Mouse (Mus musculus) intestine, embryonic 15.5 days (tissue): ENCODE results near the gene Agap1. TPM values are rescaled to one million over a fixed set of nuclear protein-coding genes. Genes with fewer than 3 reads are reported as not detected.

Experiments used
- ATAC-seq: fragments of 200-750 bp; cut with Nextera tagmentation; 2 replicates; pipeline ENCODE4 v1.8.0; 2017; ENCODE audit warnings: moderate TSS enrichment, moderate library complexity
- H3K27ac ChIP-seq: fragments of 300-500 bp; sonication (generic); 2 replicates; pipeline ENCODE4 v1.5.1; 2015; ENCODE audit warnings: mild to moderate bottlenecking, inconsistent platforms
- H3K27me3 ChIP-seq: fragments of 300-500 bp; sonication (generic); replicated peaks from 2 replicates; pipeline ENCODE4 v1.6.1; 2015; ENCODE audit warnings: inconsistent platforms
- H3K36me3 ChIP-seq: fragments of 300-500 bp; sonication (generic); 2 replicates; pipeline ENCODE4 v1.6.1; 2015; ENCODE audit warnings: inconsistent platforms
- H3K4me1 ChIP-seq: fragments of 300-500 bp; sonication (generic); replicated peaks from 2 replicates; pipeline ENCODE4 v1.6.1; 2015; ENCODE audit warnings: inconsistent platforms
- H3K4me2 ChIP-seq: fragments of 300-500 bp; sonication (generic); replicated peaks from 2 replicates; pipeline ENCODE4 v1.6.1; 2015; ENCODE audit warnings: mild to moderate bottlenecking, inconsistent platforms
- H3K4me3 ChIP-seq: fragments of 300-500 bp; sonication (generic); replicated peaks from 2 replicates; pipeline ENCODE4 v1.5.1; 2015; ENCODE audit warnings: inconsistent platforms
- H3K9ac ChIP-seq: fragments of 300-500 bp; sonication (generic); 2 replicates; pipeline ENCODE4 v1.6.1; 2015; ENCODE audit warnings: inconsistent platforms
- H3K9me3 ChIP-seq: fragments of 300-500 bp; sonication (generic); 2 replicates; pipeline ENCODE4 v1.6.1; 2016; ENCODE audit warnings: inconsistent platforms
- WGBS: fragments of 180-500 bp; shearing (Covaris S2); methylation state at CpG from one replicate; pipeline ENCODE4 v1.1.7; 2015; 5-methylcytosine and 5-hydroxymethylcytosine counted together
- polyA plus RNA-seq: library from polyadenylated mRNA; unstranded; fragments of >200 nt; fragmentation: Nextera tagmentation; extraction: Ambion mirVana; gene quantifications from 2 replicates; pipeline ENCODE4 v1.2.1, GENCODE M21; 2015

The Agap1 gene
- polyA plus RNA-seq, 1 experiment from 2014 or later: 9.4 TPM

GRCm38 (mm10) chr1:89804981-89805380 is 350.4 kb downstream of the Agap1 start:
- H3K4me2 ChIP-seq: no peak overlapping the region
- peak; percentile 55; the same call in 1 of the 2 replicates for ATAC-seq
- no peaks in the 10 kb centered on the region for H3K4me1 ChIP-seq
- H3K9ac ChIP-seq: no peak overlapping the region
- H3K36me3 ChIP-seq: 0 out of 2 replicates have a peak, but pooled peaks cover 4% of the 10 kb centered on the region
- no peak overlapping the region for H3K4me3 ChIP-seq
- no peaks in the 10 kb centered on the region for H3K9me3 ChIP-seq
- H3K27ac ChIP-seq: no peak overlapping the region
- no peaks in the 10 kb centered on the region for H3K27me3 ChIP-seq
- WGBS: 81% methylated on average over 7 of the region's 7 CpGs

GRCm38 (mm10) chr1:89812816-89813215 is 358.2 kb downstream of the Agap1 start:
- ATAC-seq: no peak
- Histone ChIP-seq H3K9me3 (no peaks in the 10 kb centered on the region), H3K9ac (no peak overlapping the region), H3K36me3 (no peaks in the 10 kb centered on the region), H3K27ac (no peak overlapping the region), H3K4me1 (0 out of 2 replicates have a peak, but pooled peaks cover 9% of the 10 kb centered on the region), H3K4me2 (no peak overlapping the region), H3K4me3 (no peak overlapping the region), H3K27me3 (no peaks in the 10 kb centered on the region)
- 94% methylated on average over 8 of the region's 8 CpGs for WGBS

DNA sequence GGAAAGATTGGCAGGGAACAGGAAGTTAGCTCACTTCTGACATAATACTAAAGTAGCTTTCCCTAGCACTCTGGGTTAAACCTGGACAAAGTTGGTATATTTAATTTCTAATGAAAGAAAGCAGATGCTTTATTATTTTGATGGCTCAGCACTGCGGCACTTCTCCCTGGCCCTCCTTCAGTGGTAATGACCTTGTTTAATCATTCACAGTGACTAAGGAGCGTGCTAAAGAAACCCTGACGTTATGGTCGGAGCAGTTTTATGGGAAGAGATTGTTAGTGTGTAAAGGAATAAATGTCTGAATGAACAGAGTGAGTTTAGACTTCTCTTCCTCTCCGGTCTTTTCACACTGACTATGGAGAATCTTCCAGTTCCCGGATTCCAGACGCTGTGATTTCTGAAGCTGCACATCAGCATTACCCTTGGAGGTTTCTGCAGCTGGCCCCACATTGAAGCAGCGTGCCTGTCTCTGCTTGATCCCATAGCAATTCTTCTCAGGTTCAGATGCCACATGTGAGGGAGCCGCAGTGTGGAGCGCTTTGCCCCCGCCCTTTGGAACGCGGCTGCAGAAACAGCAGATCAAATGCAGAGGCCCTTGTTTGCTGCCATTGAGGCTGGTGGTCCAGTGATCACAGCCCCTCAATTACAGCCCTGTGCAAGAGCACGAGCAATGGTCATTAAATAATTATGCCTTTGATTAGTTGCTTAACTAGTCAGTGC is 362.0 kb downstream of the Agap1 start:
- no peak overlapping the region for H3K4me3 ChIP-seq
- peak overlapping the region; percentile 46 for H3K4me2 ChIP-seq
- ATAC-seq: peak; percentile 86
- H3K27me3 ChIP-seq: no peaks in the 10 kb centered on the region
- no peaks in the 10 kb centered on the region for H3K9me3 ChIP-seq
- H3K27ac ChIP-seq: peak overlapping the region; percentile 58; the same call in 1 of the 2 replicates
- WGBS: 27% methylated on average over 14 of the region's 14 CpGs
- peak overlapping the region; percentile 8; the same call in 1 of the 2 replicates for H3K9ac ChIP-seq
- H3K36me3 ChIP-seq: no peaks in the 10 kb centered on the region
- 0 out of 2 replicates have a peak, but pooled peaks cover 9% of the 10 kb centered on the region for H3K4me1 ChIP-seq

DNA sequence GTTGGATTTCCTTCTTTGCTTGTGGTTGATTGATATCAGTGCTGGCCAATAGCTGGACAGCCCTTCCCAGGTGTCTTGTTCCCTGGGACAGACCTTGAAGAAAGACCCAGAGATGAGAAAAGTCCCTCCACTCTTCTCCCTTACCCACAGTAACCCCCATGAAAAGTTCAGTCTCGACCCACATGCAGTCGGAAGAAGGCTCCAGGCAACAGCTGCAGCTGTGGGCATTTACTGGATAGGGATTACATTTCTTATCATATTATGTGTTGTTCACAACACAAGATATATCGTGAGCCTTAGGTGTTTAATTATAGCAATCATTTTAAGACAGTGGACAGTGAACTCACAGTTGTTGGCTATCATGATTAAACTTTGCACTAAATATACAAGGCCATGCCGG is 367.2 kb downstream of the Agap1 start:
- H3K9ac ChIP-seq: no peak overlapping the region
- no peak for ATAC-seq
- H3K9me3 ChIP-seq: no peaks in the 10 kb centered on the region
- 81% methylated on average over 4 of the region's 4 CpGs for WGBS
- H3K4me1 ChIP-seq: 0 out of 2 replicates have a peak, but pooled peaks cover 4% of the 10 kb centered on the region
- no peak overlapping the region for H3K4me3 ChIP-seq
- H3K27me3 ChIP-seq: no peaks in the 10 kb centered on the region
- H3K36me3 ChIP-seq: no peaks in the 10 kb centered on the region
- no peak overlapping the region for H3K27ac ChIP-seq
- no peak overlapping the region for H3K4me2 ChIP-seq

DNA sequence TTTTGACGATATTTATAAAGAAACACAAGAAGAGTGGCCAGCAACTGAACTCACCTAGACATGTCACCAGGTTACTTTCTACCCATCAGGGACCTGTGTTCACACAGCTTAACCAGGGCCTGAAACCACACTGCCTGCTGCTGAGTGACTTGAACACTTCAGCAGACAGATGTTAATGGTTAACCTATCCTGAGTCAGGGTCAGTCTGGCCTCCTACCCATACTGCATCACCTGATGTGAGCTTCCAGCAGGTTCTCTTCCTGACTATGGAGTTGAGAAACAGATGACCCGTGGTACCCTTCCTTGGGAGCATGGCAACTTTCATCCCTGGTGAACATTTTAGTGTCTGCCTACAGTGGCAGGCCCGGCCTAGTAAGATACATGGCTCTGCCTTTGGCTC is 367.8 kb downstream of the Agap1 start:
- Histone ChIP-seq H3K27me3 (no peaks in the 10 kb centered on the region), H3K4me2 (no peak overlapping the region), H3K9ac (no peak overlapping the region), H3K4me3 (no peak overlapping the region), H3K36me3 (no peaks in the 10 kb centered on the region), H3K9me3 (no peaks in the 10 kb centered on the region), H3K27ac (no peak overlapping the region), H3K4me1 (0 out of 2 replicates have a peak, but pooled peaks cover 1% of the 10 kb centered on the region)
- 76% methylated on average over 3 of the region's 3 CpGs for WGBS
- peak; percentile 89 for ATAC-seq

GRCm38 (mm10) chr1:89823036-89823435 is 368.4 kb downstream of the Agap1 start:
- Histone ChIP-seq H3K9ac (no peak overlapping the region), H3K27me3 (no peaks in the 10 kb centered on the region), H3K4me3 (no peak overlapping the region), H3K36me3 (no peaks in the 10 kb centered on the region), H3K9me3 (no peaks in the 10 kb centered on the region), H3K27ac (no peak overlapping the region), H3K4me2 (no peak overlapping the region), H3K4me1 (no peaks in the 10 kb centered on the region)
- ATAC-seq: no peak; the same call in 1 of the 2 replicates
- WGBS: 89% methylated on average over 7 of the region's 7 CpGs

- Histone ChIP-seq H3K9me3 (no peaks in the 10 kb centered on the region), H3K36me3 (no peaks in the 10 kb centered on the region), H3K4me1 (no peaks in the 10 kb centered on the region), H3K4me3 (no peak overlapping the region), H3K9ac (no peak overlapping the region), H3K4me2 (no peak overlapping the region), H3K27me3 (no peaks in the 10 kb centered on the region), H3K27ac (no peak overlapping the region)
- WGBS: 50% methylated on average over 3 of the region's 3 CpGs
- ATAC-seq: no peak
Observed at GRCm38 (mm10) chr1:89827051-89827450, 372.4 kb downstream of the Agap1 start.

DNA sequence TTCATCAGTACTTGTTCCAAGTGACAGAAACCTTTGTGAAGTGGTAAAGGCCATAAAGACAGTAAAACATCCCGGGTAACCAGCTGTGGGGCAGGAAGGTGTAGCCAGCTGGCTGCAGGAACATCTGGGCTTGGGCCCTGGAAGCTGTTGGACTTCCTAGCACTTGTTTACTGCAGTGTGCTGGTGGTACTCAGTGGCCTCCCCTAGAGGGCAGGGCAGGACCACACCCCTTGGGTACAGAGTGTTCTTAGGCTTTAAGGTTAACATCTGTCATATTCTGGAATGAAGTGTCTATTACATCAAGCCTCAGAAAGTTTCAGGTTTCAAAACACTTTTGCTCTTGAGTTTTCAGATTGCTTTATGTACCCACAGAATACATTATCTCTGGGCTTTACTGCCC is 376.5 kb downstream of the Agap1 start:
- Histone ChIP-seq H3K27ac (no peak overlapping the region), H3K4me1 (no peaks in the 10 kb centered on the region), H3K4me3 (no peak overlapping the region), H3K27me3 (no peaks in the 10 kb centered on the region), H3K36me3 (no peaks in the 10 kb centered on the region), H3K4me2 (no peak overlapping the region), H3K9me3 (no peaks in the 10 kb centered on the region), H3K9ac (no peak overlapping the region)
- WGBS: 58% methylated on average over 1 of the region's 1 CpGs
- ATAC-seq: no peak

- no peaks in the 10 kb centered on the region for H3K9me3 ChIP-seq
- no peak overlapping the region for H3K4me3 ChIP-seq
- H3K4me1 ChIP-seq: 0 out of 2 replicates have a peak, but pooled peaks cover under 1% of the 10 kb centered on the region
- H3K27me3 ChIP-seq: no peaks in the 10 kb centered on the region
- no peak overlapping the region for H3K27ac ChIP-seq
- WGBS: 74% methylated on average over 9 of the region's 9 CpGs
- H3K4me2 ChIP-seq: no peak overlapping the region
- no peak for ATAC-seq
- H3K9ac ChIP-seq: no peak overlapping the region
- H3K36me3 ChIP-seq: 0 out of 2 replicates have a peak, but pooled peaks cover 6% of the 10 kb centered on the region
Observed at GRCm38 (mm10) chr1:89844064-89844463, 389.5 kb downstream of the Agap1 start.

DNA sequence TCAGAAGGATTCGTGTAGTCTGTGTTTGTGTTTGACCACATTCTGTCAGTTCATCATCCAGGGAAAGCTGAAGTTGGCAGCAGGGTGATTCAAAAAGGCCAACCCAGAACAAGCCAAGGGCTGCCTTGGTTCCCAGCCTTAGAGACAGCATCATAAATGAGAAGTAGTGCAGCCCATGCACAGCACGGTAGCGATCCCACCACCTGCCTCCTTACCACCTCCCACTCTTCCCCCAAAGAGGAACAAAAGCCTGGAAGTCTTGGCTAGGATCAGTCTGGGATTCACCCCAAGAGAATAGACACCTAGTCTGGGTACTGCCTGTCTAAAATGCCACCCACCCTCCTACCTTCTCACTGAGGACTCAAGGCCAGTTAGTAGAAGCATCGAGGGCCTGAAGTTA is 390.9 kb downstream of the Agap1 start:
- 84% methylated on average over 4 of the region's 4 CpGs for WGBS
- Histone ChIP-seq H3K4me1 (peaks cover 7% of the 10 kb centered on the region; the same call in 1 of the 2 replicates), H3K4me3 (no peak overlapping the region), H3K36me3 (0 out of 2 replicates have a peak, but pooled peaks cover 6% of the 10 kb centered on the region), H3K9me3 (no peaks in the 10 kb centered on the region), H3K4me2 (no peak overlapping the region), H3K9ac (no peak overlapping the region), H3K27ac (no peak overlapping the region), H3K27me3 (no peaks in the 10 kb centered on the region)
- ATAC-seq: no peak

DNA sequence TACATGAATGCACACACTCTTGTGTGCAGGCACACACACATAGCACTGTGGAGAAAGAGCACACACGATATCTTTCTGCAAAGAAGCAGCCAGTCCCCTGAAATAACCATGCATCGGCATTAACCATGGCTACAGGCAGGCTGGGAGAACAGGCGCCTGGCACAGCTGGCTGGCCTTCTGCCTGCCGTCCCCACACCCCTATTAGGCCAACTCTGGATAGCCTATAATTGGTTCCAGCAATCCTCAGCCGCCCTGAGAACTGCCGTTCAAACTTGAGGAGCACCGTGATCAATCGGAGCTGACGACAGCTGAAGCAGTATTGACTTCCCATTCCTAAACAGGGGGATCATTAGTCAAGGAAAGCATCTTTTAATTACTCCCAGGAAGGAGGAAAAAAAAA is 391.5 kb downstream of the Agap1 start:
- 72% methylated on average over 9 of the region's 9 CpGs for WGBS
- Histone ChIP-seq H3K27me3 (no peaks in the 10 kb centered on the region), H3K9ac (no peak overlapping the region), H3K4me3 (no peak overlapping the region), H3K27ac (no peak overlapping the region), H3K9me3 (no peaks in the 10 kb centered on the region), H3K4me1 (peaks cover 7% of the 10 kb centered on the region; the same call in 1 of the 2 replicates), H3K36me3 (0 out of 2 replicates have a peak, but pooled peaks cover 6% of the 10 kb centered on the region), H3K4me2 (no peak overlapping the region)
- no peak for ATAC-seq

DNA sequence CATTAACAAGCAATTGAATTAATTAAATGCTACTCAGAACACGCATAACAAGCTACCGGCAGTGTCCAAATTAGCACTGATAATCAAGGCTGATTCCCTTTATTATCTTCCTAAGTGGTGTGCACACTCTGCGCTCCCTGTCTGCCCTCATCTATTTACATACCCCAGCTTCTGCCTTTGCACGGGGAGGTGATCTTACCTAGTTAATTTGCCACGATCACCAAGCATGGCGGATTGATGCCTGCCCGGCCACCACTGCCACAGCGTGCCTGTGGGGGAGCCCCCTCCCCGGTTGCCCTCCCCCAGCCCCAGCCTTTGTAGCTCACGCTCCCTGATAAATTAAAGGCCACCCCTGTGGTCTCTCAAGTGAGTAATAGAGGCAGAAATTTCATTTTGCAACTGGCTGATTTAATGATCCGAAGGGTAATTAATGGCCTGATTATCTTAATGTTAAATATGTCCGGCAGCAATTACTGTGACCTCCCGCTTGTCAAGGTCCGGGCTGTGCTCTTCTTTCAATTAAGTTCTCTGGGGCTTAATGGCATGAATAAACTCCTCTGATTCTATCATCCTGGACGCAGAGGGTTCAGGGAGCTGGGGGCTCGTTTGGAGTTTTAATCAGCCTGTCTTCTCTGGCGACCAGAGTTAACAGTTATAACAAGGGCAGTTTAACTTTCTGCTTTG is 393.9 kb downstream of the Agap1 start:
- ATAC-seq: no peak
- H3K27ac ChIP-seq: no peak overlapping the region
- 63% methylated on average over 17 of the region's 17 CpGs for WGBS
- H3K36me3 ChIP-seq: no peaks in the 10 kb centered on the region
- H3K9me3 ChIP-seq: no peaks in the 10 kb centered on the region
- H3K4me2 ChIP-seq: 0 out of 2 replicates have a peak overlapping the region, but pooled peaks have one; percentile 7
- H3K9ac ChIP-seq: no peak overlapping the region
- no peak overlapping the region for H3K4me3 ChIP-seq
- no peaks in the 10 kb centered on the region for H3K27me3 ChIP-seq
- peaks cover 7% of the 10 kb centered on the region; the same call in 1 of the 2 replicates for H3K4me1 ChIP-seq
